Mouse (Mus musculus) erythroblast, embryonic 14.5 days (primary cell): ENCODE data around the gene Ccdc28a.

Experiments
- GATA1 ChIP-seq: IDR thresholded peaks from 2 replicates; pipeline ENCODE4 v1.6.1; 2012; ENCODE audit warnings: low read length, inconsistent platforms, mixed read lengths
- TAL1 ChIP-seq: IDR thresholded peaks from 3 replicates; pipeline ENCODE4 v1.6.1; 2012; ENCODE audit warnings: low read length, inconsistent platforms, mixed read lengths

GRCm38 (mm10) chr10:18210119-18210518 is 24.7 kb downstream of the Ccdc28a start:
- no peak for TF ChIP-seq GATA1
- no peak for TF ChIP-seq TAL1
